Mouse (Mus musculus) ES-Bruce4 (cell line): ENCODE measurements at regions not wholly inside any gene's neighbourhood (a gene's known extent, or its start where the extent isn't known, plus 50 kb on each side); places are given as distances from the start of the nearest gene placed in this dataset.

ENCODE experiments used
- H3K27ac ChIP-seq: 2 replicates; pipeline ENCODE4 v1.5.1; 2012; ENCODE audit warnings: low read length, inconsistent platforms; ENCODE audit not compliant: insufficient read depth
- H3K27me3 ChIP-seq: 2 replicates; pipeline ENCODE4 v1.6.1; 2012; ENCODE audit warnings: mild to moderate bottlenecking, low read length, inconsistent platforms; ENCODE audit not compliant: control insufficient read depth, poor library complexity, insufficient read depth, severe bottlenecking
- H3K36me3 ChIP-seq: 2 replicates; pipeline ENCODE4 v1.6.1; 2012; ENCODE audit warnings: inconsistent platforms, mild to moderate bottlenecking, low read length, moderate library complexity; ENCODE audit not compliant: control insufficient read depth, poor library complexity, insufficient read depth, severe bottlenecking
- H3K4me1 ChIP-seq: one replicate; pipeline ENCODE4 v1.8.1; 2011; ENCODE audit warnings: low read length; ENCODE audit not compliant: control insufficient read depth, insufficient read depth
- H3K4me3 ChIP-seq: 2 replicates; pipeline ENCODE4 v1.5.1; 2011; ENCODE audit warnings: low read depth, mild to moderate bottlenecking, low read length
- H3K9ac ChIP-seq: 2 replicates; pipeline ENCODE4 v1.6.1; 2012; ENCODE audit warnings: low read depth, mild to moderate bottlenecking, inconsistent platforms; ENCODE audit not compliant: poor library complexity, severe bottlenecking
- H3K9me3 ChIP-seq: replicated peaks from 2 replicates; pipeline ENCODE4 v1.6.1; 2012; ENCODE audit warnings: mild to moderate bottlenecking, low read length, inconsistent platforms; ENCODE audit not compliant: control insufficient read depth, poor library complexity, insufficient read depth, severe bottlenecking
- CTCF ChIP-seq: IDR thresholded peaks from one replicate; pipeline ENCODE4 v1.8.1; 2011; ENCODE audit warnings: low read depth, low read length
- EP300 ChIP-seq: IDR thresholded peaks from 2 replicates; pipeline ENCODE4 v1.6.1; 2011; ENCODE audit warnings: low read depth, low read length; ENCODE audit not compliant: insufficient read depth
- POLR2A ChIP-seq: IDR thresholded peaks from one replicate; pipeline ENCODE4 v1.8.1; 2011; ENCODE audit warnings: low read length; ENCODE audit not compliant: insufficient read depth

DNA sequence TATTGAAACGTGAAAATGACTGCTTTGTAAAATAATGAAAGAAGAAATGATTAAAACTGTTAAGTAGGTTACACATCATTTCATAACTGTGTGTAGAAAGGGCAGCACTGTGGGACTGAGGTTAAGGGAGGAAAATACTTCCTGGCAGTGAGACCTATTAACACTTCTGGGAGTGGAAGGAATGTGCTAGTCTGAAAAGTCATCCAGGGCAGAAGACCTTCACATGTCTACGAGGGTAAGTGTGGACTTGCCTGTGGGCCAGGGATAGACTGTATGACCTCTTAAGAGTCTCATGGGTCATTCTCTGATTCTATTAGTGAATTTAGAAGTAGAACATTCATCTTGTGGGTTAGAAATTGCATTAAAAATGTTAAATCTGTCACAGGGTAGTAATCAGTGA, 248.1 kb downstream of the Frk start:
- H3K4me1 ChIP-seq, result no peaks in the 10 kb centered on the region
- H3K9me3 ChIP-seq, result no peaks in the 10 kb centered on the region
- no peak overlapping the region for H3K9ac ChIP-seq
- no peaks in the 10 kb centered on the region for H3K36me3 ChIP-seq
- no peak overlapping the region for H3K27ac ChIP-seq
- H3K4me3 ChIP-seq, result no peak overlapping the region
- no peak for TF ChIP-seq CTCF
- no peak for TF ChIP-seq EP300
- TF ChIP-seq POLR2A, result no peak
- no peaks in the 10 kb centered on the region for H3K27me3 ChIP-seq

DNA sequence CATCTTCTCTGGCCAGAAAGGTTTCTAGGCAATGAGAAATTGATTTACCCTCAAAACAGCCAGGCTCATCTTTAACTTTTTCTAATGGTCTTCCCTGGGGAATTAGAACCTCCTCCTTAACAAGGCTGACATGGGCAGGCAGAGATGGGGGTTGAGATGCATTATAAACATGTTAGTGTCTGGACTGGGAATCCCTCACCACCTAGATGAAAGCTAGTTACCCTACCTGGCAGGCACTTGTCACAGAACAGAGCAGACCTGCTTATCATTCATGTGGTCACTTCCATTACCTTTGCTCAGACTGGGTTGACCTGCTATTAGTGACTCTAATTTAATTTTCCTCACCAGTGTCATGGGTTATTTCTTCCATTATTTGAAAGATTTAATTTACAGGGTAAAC, 279.2 kb downstream of the Frk start:
- no peaks in the 10 kb centered on the region for H3K27me3 ChIP-seq
- no peaks in the 10 kb centered on the region for H3K4me1 ChIP-seq
- no peak overlapping the region for H3K9ac ChIP-seq
- no peak for TF ChIP-seq POLR2A
- no peak for TF ChIP-seq CTCF
- no peak for TF ChIP-seq EP300
- H3K27ac ChIP-seq, result no peak overlapping the region
- H3K4me3 ChIP-seq, result no peak overlapping the region
- H3K36me3 ChIP-seq, result no peaks in the 10 kb centered on the region
- no peaks in the 10 kb centered on the region for H3K9me3 ChIP-seq

DNA sequence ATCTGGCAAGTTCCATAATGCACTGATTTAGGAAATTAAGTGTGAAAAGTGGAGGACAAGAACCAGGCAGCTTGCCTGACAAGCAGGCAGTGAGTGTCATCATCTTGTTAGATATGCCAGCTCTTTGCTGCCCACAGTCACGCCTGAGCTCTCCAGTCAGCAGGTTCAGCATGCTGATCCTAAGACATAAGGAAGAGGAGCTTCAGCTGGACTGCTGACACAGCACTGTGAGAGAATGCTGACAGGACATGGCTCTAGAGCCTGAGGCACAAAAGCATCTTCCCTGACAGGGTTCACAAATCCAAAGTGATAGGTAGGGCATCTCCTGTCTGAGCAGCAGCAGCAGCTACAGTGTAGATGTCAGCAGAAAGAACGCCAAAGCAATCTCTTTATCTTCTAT, 308.9 kb downstream of the Frk start:
- peaks cover 5% of the 10 kb centered on the region; the same call in 1 of the 2 replicates for H3K9me3 ChIP-seq
- H3K4me3 ChIP-seq, result no peak overlapping the region
- no peaks in the 10 kb centered on the region for H3K36me3 ChIP-seq
- no peak overlapping the region for H3K27ac ChIP-seq
- H3K4me1 ChIP-seq, result no peaks in the 10 kb centered on the region
- H3K9ac ChIP-seq, result no peak overlapping the region
- no peaks in the 10 kb centered on the region for H3K27me3 ChIP-seq
- no peak for TF ChIP-seq CTCF
- no peak for TF ChIP-seq EP300
- TF ChIP-seq POLR2A, result no peak

DNA sequence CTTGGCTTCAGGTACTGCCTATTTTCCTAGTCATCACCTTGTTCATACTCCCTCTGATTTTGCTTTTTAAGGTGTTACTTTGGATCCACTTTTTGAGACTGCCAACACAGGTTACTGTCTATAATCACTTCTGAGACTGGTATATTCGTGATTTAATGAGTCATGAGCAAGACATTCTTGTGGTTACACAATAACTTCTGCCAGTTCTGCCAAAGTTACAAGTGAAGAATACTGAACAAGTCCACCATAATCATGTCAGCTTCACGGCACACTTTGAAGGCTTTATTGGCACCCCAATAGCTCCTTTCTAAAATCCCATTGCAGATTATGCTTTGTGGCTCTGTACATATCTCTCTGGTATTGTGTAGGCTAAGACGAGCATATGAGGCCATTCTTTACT, 327.9 kb downstream of the Frk start:
- Histone ChIP-seq H3K36me3 (no peaks in the 10 kb centered on the region), H3K27me3 (no peaks in the 10 kb centered on the region), H3K9ac (no peak overlapping the region), H3K4me3 (no peak overlapping the region), H3K9me3 (no peaks in the 10 kb centered on the region; the same call in 1 of the 2 replicates), H3K4me1 (no peaks in the 10 kb centered on the region), H3K27ac (no peak overlapping the region)
- no peak for TF ChIP-seq CTCF
- TF ChIP-seq EP300, result no peak
- TF ChIP-seq POLR2A, result no peak

GRCm38 (mm10) chr10:34824121-34824520, 340.9 kb downstream of the Frk start:
- no peaks in the 10 kb centered on the region for H3K4me1 ChIP-seq
- no peak overlapping the region for H3K9ac ChIP-seq
- no peaks in the 10 kb centered on the region for H3K27me3 ChIP-seq
- H3K4me3 ChIP-seq, result no peak overlapping the region
- no peak for TF ChIP-seq CTCF
- TF ChIP-seq POLR2A, result no peak
- TF ChIP-seq EP300, result no peak
- H3K27ac ChIP-seq, result no peak overlapping the region
- H3K36me3 ChIP-seq, result no peaks in the 10 kb centered on the region
- no peaks in the 10 kb centered on the region for H3K9me3 ChIP-seq

DNA sequence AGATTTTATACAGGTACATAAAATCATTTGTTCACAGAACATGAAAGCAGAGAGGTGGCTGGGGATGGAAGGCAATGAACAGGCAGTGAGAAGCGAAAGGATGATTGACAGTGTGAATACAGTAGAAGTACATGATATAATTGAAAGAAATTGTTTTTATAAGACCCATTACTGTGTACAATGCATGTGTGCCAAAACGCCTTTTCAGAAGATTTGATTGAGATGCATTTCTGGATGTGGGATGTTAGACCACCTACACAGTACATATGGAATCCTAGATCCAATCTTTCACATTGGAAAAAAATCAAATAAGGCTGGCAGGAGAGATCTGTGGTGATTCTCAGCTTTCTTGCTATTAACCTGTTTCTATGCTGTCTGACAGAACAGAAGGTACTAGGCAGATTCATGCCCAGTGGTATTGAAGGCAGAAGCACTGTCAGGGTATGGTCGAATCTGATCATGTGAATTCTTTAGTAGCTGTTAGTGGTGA, 358.9 kb downstream of the Frk start:
- Histone ChIP-seq H3K36me3 (no peaks in the 10 kb centered on the region), H3K27ac (no peak overlapping the region), H3K27me3 (no peaks in the 10 kb centered on the region), H3K9me3 (no peaks in the 10 kb centered on the region), H3K4me3 (no peak overlapping the region), H3K9ac (no peak overlapping the region), H3K4me1 (no peaks in the 10 kb centered on the region)
- TF ChIP-seq EP300, result no peak
- TF ChIP-seq CTCF, result no peak
- no peak for TF ChIP-seq POLR2A
